Mouse (Mus musculus) neutrophil, adult 83 days (primary cell): ENCODE results near the gene Dync1li2. TPM values are rescaled to one million over a fixed set of nuclear protein-coding genes. Genes with fewer than 3 reads are reported as not detected.

Experiments used
- total RNA-seq, 2 experiments: library from RNA; stranded (reverse); gene quantifications; one replicate each; pipeline ENCODE4 v1.2.4; 2023

Gene Dync1li2
- total RNA-seq, result 10 to 100 TPM; 30.2 to 42.7 TPM

GRCm38 (mm10) chr8:104442299-104443124, at the start of gene Dync1li2:
Gene Dync1li2 (minus strand): TSS chr8:104443047.

GRCm38 (mm10) chr8:104395703-104396357, 47.0 kb downstream of the Dync1li2 start, which contains the start of gene Cmtm4:
Gene Cmtm4 (minus strand): TSS chr8:104395807.

Other genes with a start within 250 kb of the Dync1li2 start
- 10 to 100 TPM; 56.2 to 58.6 TPM for gene Tk2, start 194.5 kb downstream of the Dync1li2 start, total RNA-seq
- 100 to 1,000 TPM in 1 of 2 experiments, 10 to 100 TPM in 1; 96.8 to 110 TPM for gene Cklf, start 192.2 kb downstream of the Dync1li2 start, total RNA-seq
- not detected for gene Cmtm2a, start 149.9 kb downstream of the Dync1li2 start, total RNA-seq
- not detected for gene Gm45711, start 133.0 kb downstream of the Dync1li2 start, total RNA-seq
- not detected for gene Cmtm1, start 132.9 kb downstream of the Dync1li2 start, total RNA-seq
- gene Gm11020, start 121.5 kb downstream of the Dync1li2 start, total RNA-seq, result not detected
- gene Cmtm2b, start 120.8 kb downstream of the Dync1li2 start, total RNA-seq, result not detected
- 10 to 100 TPM; 24.7 to 37.0 TPM for gene Cmtm3, start 103.6 kb downstream of the Dync1li2 start, total RNA-seq
- under 1 TPM; 0.66 to 0.77 TPM for gene Cmtm4, start 47.2 kb downstream of the Dync1li2 start, total RNA-seq
- not detected for gene Terb1, start 66.9 kb upstream of the Dync1li2 start, total RNA-seq
- 10 to 100 TPM; 15.4 to 16.9 TPM for gene Nae1, start 91.6 kb upstream of the Dync1li2 start, total RNA-seq
- gene Car7, start 91.6 kb upstream of the Dync1li2 start, total RNA-seq, result under 1 TPM; 0.70 to 0.71 TPM
- gene Pdp2, start 148.4 kb upstream of the Dync1li2 start, total RNA-seq, result 1 to 10 TPM; 3.4 to 4.0 TPM
- gene Cdh16, start 181.3 kb upstream of the Dync1li2 start, total RNA-seq, result not detected
- 1 to 10 TPM; 1.2 to 1.3 TPM for gene Rrad, start 188.3 kb upstream of the Dync1li2 start, total RNA-seq
- 10 to 100 TPM; 17.4 to 17.9 TPM for gene Ciao2b, start 198.9 kb upstream of the Dync1li2 start, total RNA-seq